Mouse (Mus musculus) bone marrow, adult 2 months (tissue): ENCODE measurements around the gene Zkscan17.

Source experiments
- CTCF ChIP-seq: fragments of 200-500 bp; IDR thresholded peaks from 2 replicates; pipeline ENCODE4 v1.5.1; 2011; ENCODE audit warnings: low read length, control low read depth; ENCODE audit not compliant: control insufficient read depth, insufficient read depth
- POLR2A ChIP-seq: fragments of 200-500 bp; IDR thresholded peaks from 2 replicates; pipeline ENCODE4 v1.6.1; 2011; ENCODE audit warnings: low read depth, mild to moderate bottlenecking, control low read depth, low read length, borderline replicate concordance; ENCODE audit not compliant: control insufficient read depth

DNA sequence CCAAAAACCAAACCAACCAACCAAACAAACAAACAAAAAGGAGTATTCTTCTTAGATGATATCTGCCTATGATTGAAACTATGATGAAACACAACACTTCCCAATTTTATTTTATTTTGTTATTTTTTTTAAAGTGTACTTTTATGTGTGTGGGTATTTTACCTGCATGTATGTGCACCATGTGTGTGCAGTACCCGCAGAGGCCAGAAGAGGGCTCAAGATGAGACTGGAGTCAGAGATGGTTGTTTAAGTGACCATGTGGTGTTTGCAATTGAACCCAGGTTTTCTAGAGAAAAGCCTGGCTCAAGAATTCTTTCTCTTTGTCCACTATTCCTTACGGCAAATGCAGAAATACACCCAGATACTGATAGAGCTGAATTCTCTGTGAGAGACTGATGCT lies 2.4 kb downstream of the Zkscan17 start:
- TF ChIP-seq CTCF (no peak), POLR2A (no peak)
